Mouse (Mus musculus): ENCODE results near the gene Klhl6.
"Not testable (repeated sequence)": the region's sequence is repeated elsewhere in the genome, so short reads cannot be mapped to it uniquely, and the experiment has no call there.

Klhl6 gene

DNA sequence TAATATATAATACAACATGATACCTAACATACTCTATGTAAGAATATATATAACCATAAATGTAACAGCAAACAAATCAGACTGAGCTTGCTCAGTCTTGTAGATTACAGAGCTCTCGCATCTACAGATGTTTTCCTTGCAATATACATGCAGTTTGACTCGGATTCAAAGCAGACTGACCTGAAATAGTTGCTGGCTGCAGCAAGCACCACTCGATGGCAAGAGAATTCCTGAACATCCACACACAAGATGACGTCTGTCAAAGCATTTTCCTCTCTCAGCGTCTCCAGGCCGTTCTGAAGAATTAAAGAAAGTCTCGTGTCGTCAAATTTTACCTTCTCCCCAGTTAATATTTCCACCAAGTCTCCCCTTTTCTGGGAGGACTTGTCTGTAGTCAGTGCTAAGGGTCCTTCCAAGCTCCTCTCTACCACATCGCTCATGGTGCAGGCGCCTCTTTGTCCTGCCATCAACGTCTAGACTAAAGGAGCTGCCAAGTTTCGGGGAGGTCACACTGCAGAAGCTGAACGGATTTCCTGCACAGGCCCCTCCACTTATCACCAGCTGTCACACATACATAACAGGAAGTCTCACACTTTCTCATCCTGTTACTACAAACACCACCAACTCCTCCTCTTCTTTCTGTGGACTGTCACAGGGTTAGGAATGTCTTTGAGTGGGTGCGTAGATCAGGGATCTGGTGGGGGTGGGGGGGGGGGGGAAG, at the start of gene Klhl6:
Gene Klhl6, minus strand, starts transcription at position 501 of the 721 bp plus-strand sequence.
- ATAC-seq (ENCODE audit: insufficient number of reproducible peaks, low FRiP score, low TSS enrichment), result no peak

- not testable (repeated sequence) for ATAC-seq (ENCODE audit: insufficient number of reproducible peaks, low FRiP score, low TSS enrichment)
Observed at GRCm38 (mm10) chr16:20027241-20027640, 44.4 kb upstream of the Klhl6 start.

DNA sequence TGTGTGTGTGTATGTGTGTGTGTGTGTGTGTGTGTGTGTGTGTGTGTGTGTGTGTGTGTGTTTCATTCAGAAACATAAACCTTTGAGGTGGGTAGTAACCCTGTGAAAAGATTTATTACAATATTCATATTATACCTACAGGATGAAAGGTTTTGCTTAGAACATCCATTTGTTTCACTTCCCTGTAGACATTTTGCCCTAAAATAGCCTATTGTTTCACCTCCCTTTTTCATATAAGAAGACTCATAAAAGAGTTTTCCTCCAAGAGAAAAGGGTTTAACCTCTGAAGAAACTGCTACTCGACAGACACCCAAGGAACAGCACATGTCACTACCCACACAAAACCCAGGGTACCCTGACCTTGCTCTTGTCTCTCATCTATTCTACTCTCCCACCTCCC, 40.0 kb upstream of the Klhl6 start:
- ATAC-seq (ENCODE audit: insufficient number of reproducible peaks, low FRiP score, low TSS enrichment), result no peak

GRCm38 (mm10) chr16:20021848-20022247, 39.0 kb upstream of the Klhl6 start:
- ATAC-seq (ENCODE audit: insufficient number of reproducible peaks, low FRiP score, low TSS enrichment), result no peak

- ATAC-seq (ENCODE audit: insufficient number of reproducible peaks, low FRiP score, low TSS enrichment), result no peak
Observed at GRCm38 (mm10) chr16:20012647-20013046, 29.8 kb upstream of the Klhl6 start.

DNA sequence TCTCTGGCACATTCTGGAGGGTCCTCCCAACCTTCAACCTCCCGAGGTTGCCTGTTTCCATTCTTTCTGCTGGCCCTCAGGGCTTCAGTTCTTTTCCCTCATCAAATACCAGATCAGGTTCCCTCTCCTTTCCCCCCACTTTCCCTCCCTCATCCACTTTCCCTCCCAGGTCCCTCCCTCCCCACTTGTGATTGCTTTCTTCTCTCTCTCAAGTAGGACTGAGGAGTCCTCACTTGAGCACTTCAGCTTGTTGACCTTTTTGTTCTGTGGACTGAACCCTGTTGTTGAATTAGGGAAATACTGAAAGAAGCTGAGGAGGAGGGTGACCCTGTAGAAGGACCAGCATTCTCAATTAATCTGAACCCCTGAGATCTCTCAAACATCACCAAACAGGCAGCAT, 23.2 kb upstream of the Klhl6 start:
- no peak for ATAC-seq (ENCODE audit: insufficient number of reproducible peaks, low FRiP score, low TSS enrichment)

DNA sequence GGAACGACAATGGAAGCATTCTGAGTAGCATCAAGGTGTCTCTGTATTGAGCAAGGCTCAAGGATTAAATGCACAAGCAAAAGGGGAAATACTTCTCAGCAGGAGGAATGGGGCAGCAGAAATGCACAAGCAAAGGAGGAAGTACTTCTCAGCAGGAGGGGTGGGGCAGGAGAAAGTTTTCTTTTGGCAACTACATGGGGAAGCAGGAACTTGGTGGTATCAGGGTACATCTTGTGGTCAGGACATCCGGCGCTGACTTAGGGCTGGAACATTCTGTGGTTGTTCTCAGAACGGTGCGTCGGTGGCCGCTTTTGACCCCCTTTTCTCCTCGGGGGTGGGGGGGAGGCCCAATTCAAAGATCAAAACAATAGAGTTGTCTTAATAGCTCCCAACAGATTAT, 17.4 kb upstream of the Klhl6 start:
- not testable (repeated sequence) for ATAC-seq (ENCODE audit: insufficient number of reproducible peaks, low FRiP score, low TSS enrichment)

DNA sequence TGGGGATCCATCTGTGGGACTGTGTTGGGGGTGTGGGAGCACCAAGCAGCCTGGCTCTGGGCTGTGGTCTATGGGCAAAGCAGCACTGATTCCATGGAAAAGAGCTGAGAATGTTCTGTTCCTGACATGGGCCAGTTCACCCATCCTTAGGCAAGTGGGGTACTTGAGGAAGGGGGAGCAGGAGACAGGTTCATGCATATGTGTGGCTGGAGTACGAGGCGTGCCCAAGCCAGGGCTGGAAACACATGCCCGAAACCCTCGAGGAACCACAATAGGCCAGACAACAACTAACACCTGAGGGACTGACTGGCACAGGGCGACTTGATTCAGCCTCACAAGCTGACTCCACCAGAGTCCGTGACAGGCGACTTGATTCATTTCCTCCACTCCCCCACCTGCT, 14.8 kb upstream of the Klhl6 start:
- no peak for ATAC-seq (ENCODE audit: insufficient number of reproducible peaks, low FRiP score, low TSS enrichment)

GRCm38 (mm10) chr16:19996913-19997312, 14.1 kb upstream of the Klhl6 start:
- not testable (repeated sequence) for ATAC-seq (ENCODE audit: insufficient number of reproducible peaks, low FRiP score, low TSS enrichment)

DNA sequence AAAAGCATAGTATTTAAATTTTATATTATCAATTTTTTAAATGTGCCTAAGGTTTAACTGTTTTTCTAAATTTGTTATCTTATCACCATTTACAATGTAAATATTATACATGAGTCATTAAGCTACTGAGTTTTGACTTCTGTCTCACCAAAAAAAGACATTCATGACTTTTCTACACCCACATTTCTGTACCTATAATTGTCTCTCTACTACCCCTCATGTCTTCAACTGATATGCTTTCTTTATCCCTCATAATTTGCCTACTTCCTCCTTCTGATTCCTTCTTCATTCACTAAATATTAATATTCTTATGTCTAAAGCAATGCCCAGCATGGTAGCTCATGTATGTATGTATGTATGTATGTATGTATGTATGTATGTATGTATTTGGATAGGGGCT, 13.0 kb upstream of the Klhl6 start:
- no peak for ATAC-seq (ENCODE audit: insufficient number of reproducible peaks, low FRiP score, low TSS enrichment)

- ATAC-seq (ENCODE audit: insufficient number of reproducible peaks, low FRiP score, low TSS enrichment), result no peak
Observed at GRCm38 (mm10) chr16:19993278-19993677, 10.4 kb upstream of the Klhl6 start.

GRCm38 (mm10) chr16:19990536-19990935, 7.7 kb upstream of the Klhl6 start:
- no peak for ATAC-seq (ENCODE audit: insufficient number of reproducible peaks, low FRiP score, low TSS enrichment)

DNA sequence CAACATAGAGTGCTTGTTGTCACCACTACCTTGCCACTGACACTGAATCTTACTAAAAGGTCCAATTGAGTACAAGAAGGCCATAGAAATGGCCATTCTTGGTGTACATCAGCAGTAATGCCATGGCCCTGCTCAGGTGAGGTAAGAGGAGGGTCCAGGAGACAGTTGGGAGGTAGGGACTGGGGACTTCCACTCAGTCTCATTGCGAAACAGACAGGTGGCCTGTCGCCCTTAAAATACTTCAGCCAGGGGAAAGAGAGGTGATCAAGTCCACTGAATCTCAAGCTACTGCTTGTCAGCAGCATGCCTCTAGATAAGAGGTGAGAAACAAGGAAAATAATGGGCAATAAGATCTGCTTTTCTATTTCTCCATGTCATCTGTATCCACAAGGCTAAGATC, 4.8 kb upstream of the Klhl6 start:
- no peak for ATAC-seq (ENCODE audit: insufficient number of reproducible peaks, low FRiP score, low TSS enrichment)

- no peak for ATAC-seq (ENCODE audit: insufficient number of reproducible peaks, low FRiP score, low TSS enrichment)
Observed at GRCm38 (mm10) chr16:19984884-19985643, 2.2 kb upstream of the Klhl6 start.

GRCm38 (mm10) chr16:19983559-19983958, 722 bp upstream of the Klhl6 start:
- ATAC-seq (ENCODE audit: insufficient number of reproducible peaks, low FRiP score, low TSS enrichment), result no peak

DNA sequence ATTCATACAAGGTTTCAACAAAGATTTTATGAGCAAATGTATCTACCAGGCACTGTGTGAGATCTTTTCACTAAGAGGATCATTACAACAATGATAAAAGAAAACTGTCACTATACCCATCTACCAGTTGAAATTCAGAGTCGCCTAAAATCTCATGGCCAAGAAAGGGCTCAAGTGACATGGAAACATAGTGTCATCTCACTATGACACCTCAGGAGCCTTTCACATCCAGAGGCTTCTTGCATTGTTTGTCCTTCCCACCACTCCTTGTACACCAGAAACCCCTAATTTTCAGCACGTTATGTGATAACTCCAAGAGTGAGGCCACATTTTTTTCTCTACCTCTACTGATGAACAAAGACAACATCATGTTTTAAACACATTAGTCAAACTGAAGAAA, 1.2 kb downstream of the Klhl6 start:
- ATAC-seq (ENCODE audit: insufficient number of reproducible peaks, low FRiP score, low TSS enrichment), result no peak

DNA sequence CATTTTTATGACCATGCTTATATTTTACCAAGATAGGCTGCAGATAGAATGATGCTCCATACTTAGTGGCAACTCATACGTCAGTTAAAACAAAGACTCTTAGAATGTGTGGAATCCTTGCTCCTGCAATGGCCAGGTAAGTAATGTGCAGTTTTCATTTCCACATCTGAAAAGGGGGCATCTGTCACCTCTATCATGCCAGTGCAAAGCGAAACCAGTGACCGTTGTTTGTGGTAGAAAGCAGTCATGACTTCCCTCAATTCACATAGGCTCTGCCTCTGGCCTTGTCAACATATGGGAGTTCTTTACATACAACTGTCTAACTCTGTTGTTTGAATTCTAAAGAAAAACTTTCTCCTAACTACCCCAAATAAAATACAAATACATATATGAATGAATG, 1.8 kb downstream of the Klhl6 start:
- no peak for ATAC-seq (ENCODE audit: insufficient number of reproducible peaks, low FRiP score, low TSS enrichment)

DNA sequence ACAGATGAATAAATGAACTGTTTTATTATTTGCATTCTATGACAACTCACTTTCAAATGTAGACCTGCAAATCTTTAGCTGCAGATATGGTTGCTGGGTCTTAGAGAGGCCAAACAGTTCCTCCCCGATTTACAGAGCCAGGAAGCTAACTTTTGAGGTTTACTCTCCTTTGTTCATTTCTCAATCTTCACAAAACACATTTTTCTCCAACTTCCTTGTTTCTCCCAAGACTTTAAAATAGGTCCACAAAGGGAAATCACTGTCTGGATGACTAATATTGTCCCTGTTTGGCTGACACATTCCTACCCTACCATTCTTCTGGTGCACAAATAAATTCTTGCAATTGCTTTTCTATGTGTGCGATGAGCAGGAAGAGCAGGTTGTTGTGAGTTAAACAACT, 3.1 kb downstream of the Klhl6 start:
- no peak for ATAC-seq (ENCODE audit: insufficient number of reproducible peaks, low FRiP score, low TSS enrichment)

GRCm38 (mm10) chr16:19977282-19977681, 5.6 kb downstream of the Klhl6 start:
- no peak for ATAC-seq (ENCODE audit: insufficient number of reproducible peaks, low FRiP score, low TSS enrichment)

GRCm38 (mm10) chr16:19976825-19977224, 6.0 kb downstream of the Klhl6 start:
- no peak for ATAC-seq (ENCODE audit: insufficient number of reproducible peaks, low FRiP score, low TSS enrichment)

DNA sequence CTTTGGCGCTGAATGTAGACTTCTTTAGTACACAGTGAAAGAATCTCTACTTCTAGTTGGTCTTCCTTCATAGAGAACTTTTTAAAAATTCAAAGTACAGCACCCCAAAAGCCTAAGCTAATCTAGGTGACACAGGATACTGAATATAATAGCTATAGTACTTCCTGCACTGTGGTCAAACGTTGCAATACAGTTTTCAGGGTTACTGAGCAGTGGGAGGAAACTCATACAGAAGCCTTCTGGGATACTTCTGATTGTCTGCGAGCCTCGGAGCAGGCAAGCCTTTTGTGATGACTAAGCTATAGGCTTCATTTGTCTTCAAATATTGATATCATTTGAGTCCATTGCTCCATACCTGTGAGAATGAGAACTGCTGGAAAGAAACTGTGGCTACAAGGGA, 7.4 kb downstream of the Klhl6 start:
- ATAC-seq (ENCODE audit: insufficient number of reproducible peaks, low FRiP score, low TSS enrichment), result no peak

DNA sequence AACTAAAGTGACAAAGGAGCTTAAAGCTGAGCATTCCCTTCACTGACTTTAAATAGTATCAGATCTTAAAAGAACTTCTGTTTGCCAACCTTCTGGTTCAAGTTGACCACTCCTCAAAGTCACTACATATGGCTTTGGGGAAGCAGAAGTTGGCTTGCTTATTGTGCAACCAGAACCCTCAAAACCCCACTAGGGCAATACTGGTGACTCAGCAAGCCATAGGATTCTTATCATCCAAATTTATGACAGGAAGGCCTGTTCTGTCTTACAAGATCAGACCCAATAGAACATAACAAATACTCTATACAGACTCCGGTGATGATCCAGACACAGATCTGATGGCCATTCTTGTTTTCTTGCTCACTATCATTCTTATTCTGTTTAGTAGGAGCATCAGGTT, 9.4 kb downstream of the Klhl6 start:
- ATAC-seq (ENCODE audit: insufficient number of reproducible peaks, low FRiP score, low TSS enrichment), result no peak
